Mouse (Mus musculus) E14TG2a.4 (cell line): Measurements from ENCODE around the gene Gm21440.
"Not testable (repeated sequence)": the region's sequence is repeated elsewhere in the genome, so short reads cannot be mapped to it uniquely, and the experiment has no call there.

Experiments
- H3K27me3 ChIP-seq: 2 replicates; pipeline ENCODE4 v1.6.1; 2014; ENCODE audit warnings: low read length, control low read depth; ENCODE audit not compliant: insufficient read depth
- H3K36me3 ChIP-seq: 2 replicates; pipeline ENCODE4 v1.6.1; 2014; ENCODE audit warnings: low read length, control low read depth; ENCODE audit not compliant: insufficient read depth
- H3K4me1 ChIP-seq: replicated peaks from 2 replicates; pipeline ENCODE4 v1.6.1; 2014; ENCODE audit warnings: low read depth, low read length, control low read depth
- H3K4me3 ChIP-seq: replicated peaks from 2 replicates; pipeline ENCODE4 v1.5.1; 2014; ENCODE audit warnings: mild to moderate bottlenecking, low read length
- H3K9me3 ChIP-seq: 2 replicates; pipeline ENCODE4 v1.6.1; 2014; ENCODE audit warnings: low read length, control low read depth

Gene Gm21440

DNA sequence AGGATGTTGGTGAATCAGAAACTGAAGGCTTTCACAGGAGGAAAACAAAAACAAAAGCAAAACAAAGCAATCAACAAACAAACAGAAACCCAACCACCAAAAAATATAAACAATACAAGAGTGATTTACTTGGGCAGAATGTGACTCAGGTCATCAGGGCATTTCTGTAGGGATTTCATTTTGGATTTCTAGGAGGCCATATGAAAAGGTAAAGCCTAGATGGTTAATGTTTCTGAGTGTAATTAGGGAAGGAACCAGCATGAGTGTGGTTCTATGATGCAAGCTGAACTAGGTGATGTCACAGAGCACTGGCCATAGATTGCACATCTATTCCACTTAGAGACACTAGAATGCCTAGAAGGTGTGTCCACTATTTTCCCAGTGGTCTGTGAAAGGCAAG, at the start of gene Gm21440, which contains the start of gene Gm21454:
Gene Gm21440 (plus strand): TSS at position 301 of the 400 bp plus-strand sequence.
Gene Gm21454 (plus strand): TSS at position 352 of the 400 bp plus-strand sequence.
- H3K27me3 ChIP-seq, H3K4me3 ChIP-seq, H3K4me1 ChIP-seq, H3K36me3 ChIP-seq, H3K9me3 ChIP-seq: not testable (repeated sequence)

DNA sequence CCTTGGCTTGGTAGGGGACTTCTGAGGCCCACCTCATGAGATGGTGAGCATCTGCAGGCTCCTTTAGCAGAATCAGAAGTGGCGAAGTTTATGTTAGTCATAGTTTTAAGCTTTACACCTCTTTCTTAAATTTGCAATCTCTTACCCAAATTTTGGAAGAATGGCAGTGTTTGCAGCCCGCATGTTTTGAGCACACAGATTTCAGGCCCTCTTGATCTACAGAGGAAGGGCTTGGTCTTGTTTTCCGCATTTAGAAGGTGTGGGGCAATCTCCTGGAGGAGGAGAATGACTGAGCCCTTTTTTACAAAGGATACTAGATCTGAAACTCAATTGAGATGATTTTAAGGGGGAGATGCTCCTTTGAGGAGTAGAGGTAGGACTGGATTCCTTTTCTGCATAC, 28.4 kb upstream of the Gm21440 start, which contains the start of gene Gm21828:
Gene Gm21828 (minus strand): TSS at position 101 of the 400 bp plus-strand sequence.
- H3K4me1 ChIP-seq, H3K36me3 ChIP-seq, H3K27me3 ChIP-seq, H3K4me3 ChIP-seq, H3K9me3 ChIP-seq: not testable (repeated sequence)
